Mouse (Mus musculus): ENCODE results near the gene Psip1. TPM values are rescaled to one million over a fixed set of nuclear protein-coding genes. Genes with fewer than 3 reads are reported as not detected.

Gene Psip1
- polyA plus RNA-seq, 1 experiment, result 272 TPM

- no peak for DNase-seq (ENCODE audit: extremely low spot score in 1 of 2, low spot score in 1 of 2)
These were observed 62.6 kb downstream of the Psip1 start for GRCm38 (mm10) chr4:83423641-83424040.

- no peak for DNase-seq (ENCODE audit: extremely low spot score in 1 of 2, low spot score in 1 of 2)
These were observed 67.5 kb downstream of the Psip1 start for GRCm38 (mm10) chr4:83418781-83419180.

DNA sequence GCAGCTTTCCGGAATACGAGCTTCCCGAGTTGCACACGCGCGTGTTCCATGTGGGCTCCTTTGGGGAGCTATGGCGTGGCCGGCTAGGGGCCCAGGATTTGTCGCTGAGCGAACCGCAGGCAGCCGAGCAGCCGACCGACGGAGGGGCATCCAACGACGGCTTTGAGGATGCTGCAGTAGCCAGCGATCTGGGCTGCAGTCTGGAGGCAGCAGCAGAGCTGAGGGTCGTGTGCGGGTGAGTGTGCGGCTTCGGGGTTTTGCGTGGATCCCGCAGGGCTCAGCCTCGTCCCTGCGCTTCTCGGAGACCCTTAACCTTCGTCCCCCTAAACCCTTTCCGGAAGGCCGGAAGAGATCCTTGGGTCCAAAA, 68.5 kb downstream of the Psip1 start:
- DNase-seq (ENCODE audit: extremely low spot score in 1 of 2, low spot score in 1 of 2), result no peak

- DNase-seq (ENCODE audit: extremely low spot score in 1 of 2, low spot score in 1 of 2), result peak; percentile 94 to 97
These were observed 69.0 kb downstream of the Psip1 start, which contains the start of gene Snapc3 for GRCm38 (mm10) chr4:83417160-83417819. Gene Snapc3 (plus strand): TSS chr4:83417724.

- no peak for DNase-seq (ENCODE audit: extremely low spot score in 1 of 2, low spot score in 1 of 2)
These were observed 71.9 kb downstream of the Psip1 start for GRCm38 (mm10) chr4:83414241-83414824.

DNA sequence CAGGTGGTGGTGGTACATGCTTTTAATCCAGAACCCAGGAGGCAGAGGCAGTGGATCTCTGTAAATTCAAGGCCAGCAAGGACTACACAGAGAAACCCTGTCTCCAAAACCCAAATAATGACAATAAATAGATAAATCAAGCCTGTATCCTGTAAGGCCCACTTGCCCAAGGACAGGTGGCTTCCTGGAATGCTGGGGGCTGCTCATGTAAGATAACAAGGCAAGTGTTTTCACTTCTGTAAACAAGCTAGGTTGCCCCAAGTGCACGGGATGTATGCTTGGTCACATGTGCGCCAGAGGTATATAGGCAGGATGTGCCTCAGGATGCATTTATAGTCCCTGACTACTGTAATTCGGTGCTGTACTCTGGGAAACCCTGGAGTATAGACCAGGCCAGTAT, 74.2 kb downstream of the Psip1 start:
- DNase-seq (ENCODE audit: extremely low spot score in 1 of 2, low spot score in 1 of 2), result no peak

DNA sequence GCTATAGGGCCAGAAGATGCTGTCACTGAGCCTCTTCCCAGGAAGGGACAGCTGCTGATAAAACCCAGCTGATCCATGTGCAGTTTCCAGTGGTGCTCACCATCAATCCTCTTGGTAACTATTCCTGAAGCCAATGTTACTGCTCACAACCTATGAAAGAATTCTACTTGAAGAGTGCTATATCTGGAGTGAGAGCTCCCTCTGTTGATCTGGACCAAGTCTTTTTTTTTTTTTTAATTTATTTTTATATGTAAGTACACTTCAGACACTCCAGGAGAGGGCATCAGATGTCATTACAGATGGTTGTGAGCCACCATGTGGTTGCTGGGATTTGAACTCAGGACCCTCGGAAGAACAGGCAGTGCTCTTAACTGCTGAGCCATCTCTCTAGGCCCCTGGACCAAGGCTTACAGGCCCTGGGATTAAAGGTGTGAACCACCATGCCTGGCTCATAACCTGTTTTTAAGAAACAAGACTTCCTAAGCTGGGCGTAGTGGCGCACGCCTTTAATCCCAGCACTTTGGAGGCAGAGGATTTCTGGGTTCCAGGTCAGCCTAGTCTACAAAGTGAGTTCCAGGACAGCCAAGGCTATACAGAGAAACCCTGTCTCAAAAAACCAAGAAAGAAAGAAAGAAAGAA, 76.3 kb downstream of the Psip1 start:
- peak in 1 of 2 experiments; percentile 51 for DNase-seq (ENCODE audit: extremely low spot score in 1 of 2, low spot score in 1 of 2)

GRCm38 (mm10) chr4:83407688-83408087, 78.6 kb downstream of the Psip1 start:
- DNase-seq (ENCODE audit: extremely low spot score in 1 of 2, low spot score in 1 of 2), result no peak

Other genes with a start within 250 kb of the Psip1 start
- gene Ttc39b, start 162.2 kb downstream of the Psip1 start, polyA plus RNA-seq (2012; rRNA removed), result 17.1 and 19.1 TPM in 2 replicates
- gene Snapc3, start 68.7 kb downstream of the Psip1 start, polyA plus RNA-seq (2012; rRNA removed), result 30.9 and 33.2 TPM in 2 replicates
- 3.9 and 4.2 TPM in 2 replicates for gene Ccdc171, start 39.1 kb upstream of the Psip1 start, polyA plus RNA-seq (2012; rRNA removed)